Mouse (Mus musculus) kidney, adult 2 months (tissue): Measurements from ENCODE around the gene Ubl3.

Experiments used
- CTCF ChIP-seq: fragments of 200-500 bp; conservative IDR thresholded peaks from 2 replicates; pipeline ENCODE4 v1.5.1; 2011; ENCODE audit warnings: low read depth, mild to moderate bottlenecking, control low read depth, low read length, moderate library complexity, mixed read lengths; ENCODE audit not compliant: insufficient read depth, insufficient read length
- POLR2A ChIP-seq: fragments of 200-500 bp; IDR thresholded peaks from one replicate; pipeline ENCODE4 v1.6.1; 2011; ENCODE audit warnings: low read depth, low read length, control low read depth

DNA sequence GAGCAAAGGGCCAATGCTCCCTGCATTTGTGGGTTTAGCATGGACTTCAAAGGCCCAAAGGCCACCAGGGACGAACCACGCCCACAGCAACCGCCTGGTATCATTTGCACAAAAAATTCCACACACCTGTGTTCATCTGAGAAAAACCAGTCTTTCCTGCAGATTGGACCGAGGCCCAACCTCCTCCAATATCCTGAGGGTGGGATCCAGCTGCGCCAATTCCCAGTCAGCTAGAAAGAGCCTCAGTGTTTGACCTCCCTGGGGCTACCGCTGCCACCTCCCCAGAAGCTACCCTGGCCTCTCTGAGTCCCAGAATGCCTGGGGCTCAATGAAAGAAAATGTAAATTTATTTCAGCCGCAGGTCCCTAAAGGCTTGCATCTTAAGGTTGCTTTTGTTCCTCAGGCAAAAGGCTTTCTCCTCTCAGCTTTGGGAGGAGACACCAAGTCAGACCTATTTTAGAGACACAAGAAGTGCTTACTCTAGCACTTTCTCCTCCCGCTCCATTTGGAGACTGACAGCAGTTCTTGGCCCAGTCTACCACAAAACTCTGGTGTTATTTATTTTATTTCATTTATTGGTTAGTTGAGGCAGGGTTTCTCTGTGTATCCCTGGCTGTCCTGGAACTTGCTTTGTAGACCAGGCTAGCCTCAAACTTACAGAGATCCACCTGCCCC lies 85.5 kb downstream of the Ubl3 start:
- TF ChIP-seq POLR2A (no peak), CTCF (no peak)
